Mouse (Mus musculus) fat pad, adult 2 months (tissue): ENCODE results near the gene Rab13.
"Not testable (repeated sequence)": the region's sequence is repeated elsewhere in the genome, so short reads cannot be mapped to it uniquely, and the experiment has no call there.

Source experiments
- DNase-seq: peaks from one replicate; pipeline ENCODE4 v3.0.0-alpha.2; 2011; ENCODE audit warnings: low read depth, low spot score; ENCODE audit errors: extremely low read depth

Gene Rab13

GRCm38 (mm10) chr3:90224331-90224730 is 10.8 kb downstream of the Rab13 start:
- DNase-seq, result no peak

DNA sequence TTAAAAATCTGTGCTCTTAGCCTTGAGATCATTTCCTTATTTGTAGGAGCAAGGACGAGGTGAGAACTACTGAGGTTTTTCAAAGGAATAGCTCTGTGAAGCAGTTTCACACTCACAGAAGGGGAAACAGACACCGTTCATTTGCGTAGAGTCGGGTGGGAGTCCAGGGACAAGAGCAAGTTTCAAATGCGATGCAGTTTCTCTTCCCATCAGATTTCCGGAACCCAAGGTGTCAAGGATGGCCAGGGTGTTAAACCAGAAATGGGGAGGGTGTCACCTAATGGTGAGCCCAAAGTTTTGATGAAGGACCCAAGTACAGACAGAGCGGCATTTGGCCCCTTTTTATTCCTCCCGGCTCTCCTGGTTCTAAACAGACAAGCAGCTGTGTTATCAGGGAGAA is 17.6 kb downstream of the Rab13 start:
- no peak for DNase-seq

DNA sequence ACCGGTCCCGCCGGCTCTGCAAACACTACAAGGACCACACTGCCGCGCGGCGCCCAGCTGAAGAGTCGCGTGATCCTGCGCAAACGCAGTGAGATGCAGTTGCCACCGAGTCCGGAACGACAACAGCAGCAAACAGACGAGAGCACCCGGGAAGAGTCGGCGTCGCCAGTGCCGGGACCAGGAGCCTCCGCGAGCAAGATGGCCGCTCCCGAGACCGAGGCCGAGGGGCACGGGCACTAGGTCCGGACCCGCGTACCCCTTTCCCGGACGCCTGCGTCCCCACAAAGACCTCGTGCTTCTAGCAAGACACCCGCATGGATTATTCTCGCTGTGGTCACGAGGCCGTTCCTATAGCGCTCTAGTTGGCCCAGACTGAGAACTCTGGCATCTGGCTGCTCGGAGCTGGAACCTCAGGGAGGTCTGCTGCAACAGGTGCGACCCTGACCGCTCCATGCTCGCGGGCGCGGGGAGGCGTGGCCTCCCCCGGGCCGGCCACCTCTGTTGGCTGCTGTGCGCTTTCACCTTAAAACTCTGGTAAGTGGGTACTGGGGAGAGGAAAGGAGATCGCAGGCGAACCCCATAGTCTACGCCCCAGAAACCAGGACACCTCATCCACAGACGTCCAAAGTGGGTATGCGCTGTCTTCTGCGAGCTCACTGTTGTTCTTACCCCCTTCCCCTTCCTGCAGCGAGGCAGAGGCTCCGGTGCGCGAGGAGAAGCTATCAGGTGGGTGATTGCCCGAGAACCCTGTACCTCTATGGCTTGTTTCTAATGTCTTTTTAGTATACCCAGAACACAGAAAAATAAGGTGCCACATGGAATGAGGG is 18.2 kb downstream of the Rab13 start, which contains the start of gene Jtb:
Jtb (plus strand) TSS at position 91 of the 827 bp plus-strand sequence.
- peak; percentile 52 for DNase-seq

- no peak for DNase-seq
These were observed 27.8 kb downstream of the Rab13 start for GRCm38 (mm10) chr3:90241251-90241650.

DNA sequence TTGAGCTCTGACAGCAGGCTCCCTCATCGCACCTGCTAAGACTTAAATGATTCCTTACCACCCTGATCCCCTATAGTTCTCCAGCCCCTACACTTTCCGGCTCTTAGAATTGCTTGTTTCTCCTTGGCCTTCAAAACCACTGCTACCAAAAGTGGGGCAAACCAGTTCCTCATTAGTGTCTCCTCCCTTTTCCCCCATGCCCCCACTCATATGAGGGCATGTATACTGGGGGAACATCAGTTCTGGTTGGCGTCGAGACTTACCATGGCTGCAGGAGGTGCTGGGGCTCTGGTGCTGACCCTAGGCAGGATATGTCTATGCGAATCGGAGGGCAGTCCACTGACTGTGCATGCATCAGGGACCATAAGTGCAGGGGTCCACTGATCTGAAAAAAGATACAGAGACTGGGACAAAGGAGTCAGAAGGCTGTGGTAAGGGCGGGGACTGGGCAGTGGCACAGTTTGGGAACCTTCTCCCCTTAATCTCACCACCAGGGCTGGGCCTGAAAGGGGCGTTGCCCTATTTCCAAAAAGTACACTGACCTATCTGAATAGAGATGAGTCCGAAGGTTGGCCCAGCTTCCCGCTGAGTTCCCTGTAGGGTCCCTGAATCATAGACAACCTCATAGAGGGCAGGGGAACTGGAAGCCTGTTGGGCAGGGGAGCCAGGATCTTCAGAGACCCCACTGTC is 28.3 kb downstream of the Rab13 start:
- DNase-seq, result no peak

DNA sequence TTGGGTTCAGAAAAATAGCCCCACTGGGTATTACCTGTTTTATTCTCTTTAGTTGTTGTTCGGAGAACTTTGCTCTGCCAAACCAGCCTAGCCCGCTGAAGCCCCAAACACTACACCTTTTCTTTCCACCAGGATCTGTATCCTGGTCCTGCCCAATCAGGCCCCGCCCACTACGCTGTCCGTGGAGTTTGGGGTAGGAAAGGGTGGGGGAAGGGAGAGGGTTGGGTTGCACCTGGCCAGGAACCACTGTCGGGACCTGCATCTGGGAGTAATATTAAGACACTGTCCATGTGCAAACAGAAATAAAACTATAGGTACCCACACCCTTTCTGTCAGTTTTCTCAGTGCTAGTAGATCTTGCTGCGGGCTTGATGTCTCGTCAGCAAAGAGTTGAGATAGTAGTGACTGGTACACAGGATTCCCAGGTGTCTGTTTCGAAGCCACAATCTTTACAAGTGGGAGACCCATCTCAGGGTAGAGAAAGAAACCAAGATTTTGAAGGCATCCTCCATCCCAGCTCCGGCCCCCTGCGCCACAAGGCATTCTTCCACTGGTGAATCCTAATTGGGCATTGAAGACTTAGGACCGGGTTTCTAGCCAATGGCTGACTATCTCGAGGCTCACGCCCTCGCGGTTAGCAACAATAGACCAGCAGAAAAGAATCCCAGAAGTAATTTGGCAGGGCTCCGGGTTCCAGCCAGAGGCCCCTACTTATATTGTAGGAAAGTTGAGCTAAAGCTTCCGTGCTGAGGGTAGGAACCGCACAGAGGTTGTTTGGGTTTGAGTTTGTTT is 29.7 kb downstream of the Rab13 start, which contains the start of gene Creb3l4:
Creb3l4 (minus strand) TSS at position 529 of the 792 bp plus-strand sequence.
- DNase-seq, result no peak

DNA sequence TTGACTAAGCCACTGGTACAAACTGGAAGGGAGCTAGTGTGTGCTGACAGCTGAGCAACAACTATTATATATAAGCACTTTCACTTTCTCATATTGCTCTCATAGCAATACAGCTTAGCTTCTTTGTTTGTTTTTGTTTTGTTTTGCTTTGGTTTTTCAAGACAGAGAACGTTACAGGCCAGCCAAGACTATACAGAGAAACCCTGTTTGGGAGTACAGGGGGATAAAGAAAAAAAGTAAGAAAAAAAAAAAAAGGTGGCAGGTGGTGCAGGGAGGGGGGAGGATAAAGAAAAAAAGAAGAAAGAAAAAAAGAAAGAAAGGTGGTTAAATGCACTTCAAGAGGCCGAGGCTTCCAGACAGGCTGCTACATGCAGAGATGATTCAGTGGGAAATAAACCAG is 31.9 kb downstream of the Rab13 start:
- DNase-seq, result no peak

DNA sequence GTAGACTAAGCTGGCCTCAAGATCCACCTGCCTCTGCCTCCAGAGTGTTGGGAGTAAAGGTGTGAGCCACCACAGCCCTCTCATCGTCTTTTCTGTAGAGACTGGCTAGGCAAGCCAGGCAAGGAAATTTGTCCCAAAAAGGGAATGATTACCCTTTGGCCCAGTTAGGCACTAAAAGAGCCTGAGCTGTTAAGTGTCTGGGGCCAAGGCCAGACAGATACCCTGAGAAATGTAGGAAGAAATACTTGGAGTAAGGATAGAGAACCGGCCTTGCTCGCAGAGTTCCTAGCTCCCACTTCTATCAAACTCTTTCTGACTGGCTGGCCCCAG is 34.1 kb downstream of the Rab13 start:
- DNase-seq, result peak; percentile 50

DNA sequence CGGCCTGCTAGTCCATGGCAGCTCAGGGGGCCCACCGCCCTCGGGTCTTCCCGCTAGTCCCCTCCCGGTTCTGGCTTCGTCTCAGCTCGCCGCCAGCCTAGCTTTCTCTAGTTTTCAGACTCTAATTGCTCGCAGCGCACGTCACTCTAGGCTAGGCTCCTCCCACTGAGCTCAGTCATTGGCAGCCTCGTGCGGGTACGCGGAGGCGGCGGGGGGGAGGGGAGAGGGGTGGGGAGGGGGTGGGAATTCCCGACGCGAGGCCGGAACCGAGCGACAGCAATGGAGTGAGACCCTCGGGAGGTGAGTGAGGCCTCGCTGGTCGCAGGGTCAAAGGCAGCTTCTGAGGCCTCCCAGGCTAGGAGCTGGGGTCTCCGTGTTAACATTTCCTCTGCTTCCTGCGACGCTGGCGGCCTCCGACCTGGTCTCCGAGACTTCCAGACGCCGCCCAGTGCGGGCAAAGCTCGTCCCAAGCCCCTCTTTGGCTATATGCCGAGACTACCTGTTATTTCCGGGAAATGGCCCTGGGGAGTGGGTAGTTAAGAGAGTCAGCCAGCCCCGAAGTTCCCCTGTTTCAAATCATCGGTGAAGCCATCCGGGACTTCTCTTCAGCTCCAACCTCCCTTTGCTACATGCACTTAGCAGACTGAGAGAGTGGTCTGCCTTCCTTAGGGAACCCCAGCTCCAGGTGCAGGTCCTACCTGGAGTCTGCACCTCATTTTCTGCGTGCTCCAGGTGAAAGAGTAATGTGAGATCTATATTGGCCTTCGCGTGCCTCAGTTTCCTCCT is 34.7 kb downstream of the Rab13 start, which contains the start of gene Slc39a1:
Slc39a1 (plus strand) TSS at position 213 of the 786 bp plus-strand sequence.
- no peak for DNase-seq

DNA sequence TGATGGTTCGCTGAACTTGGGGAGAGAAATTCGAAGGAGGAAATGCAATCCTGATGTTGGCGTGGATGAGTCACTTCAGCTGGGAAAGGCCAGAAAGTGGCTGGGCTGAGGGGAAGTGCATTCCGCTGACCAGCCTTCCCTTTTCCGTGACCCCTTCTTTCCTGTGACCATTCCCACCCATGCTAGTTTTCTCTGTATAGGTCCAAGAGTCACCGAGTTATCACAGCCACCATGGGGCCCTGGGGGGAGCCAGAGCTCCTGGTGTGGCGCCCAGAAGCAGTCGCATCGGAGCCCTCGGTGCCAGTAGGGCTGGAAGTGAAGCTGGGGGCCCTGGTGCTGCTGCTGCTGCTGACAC is 35.2 kb downstream of the Rab13 start:
- DNase-seq, result no peak

GRCm38 (mm10) chr3:90250791-90251190 is 37.3 kb downstream of the Rab13 start:
- peak; percentile 57 for DNase-seq

DNA sequence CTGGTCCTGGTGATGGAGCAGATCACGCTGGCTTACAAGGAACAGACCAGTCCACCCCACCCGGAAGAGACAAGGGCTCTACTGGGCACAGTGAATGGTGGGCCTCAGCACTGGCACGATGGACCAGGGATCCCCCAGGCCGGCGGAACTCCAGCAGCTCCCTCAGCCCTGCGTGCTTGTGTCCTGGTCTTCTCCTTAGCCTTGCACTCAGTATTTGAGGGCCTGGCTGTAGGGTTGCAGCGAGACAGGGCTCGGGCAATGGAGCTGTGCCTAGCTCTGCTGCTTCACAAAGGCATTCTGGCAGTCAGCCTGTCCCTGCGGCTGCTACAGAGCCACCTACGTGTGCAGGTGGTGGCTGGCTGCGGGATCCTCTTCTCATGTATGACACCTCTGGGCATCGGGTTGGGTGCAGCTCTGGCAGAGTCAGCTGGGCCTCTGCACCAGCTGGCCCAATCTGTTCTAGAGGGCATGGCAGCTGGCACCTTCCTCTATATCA is 38.3 kb downstream of the Rab13 start:
- not testable (repeated sequence) for DNase-seq

- DNase-seq, result not testable (repeated sequence)
These were observed 39.2 kb downstream of the Rab13 start for GRCm38 (mm10) chr3:90252659-90253058.

DNA sequence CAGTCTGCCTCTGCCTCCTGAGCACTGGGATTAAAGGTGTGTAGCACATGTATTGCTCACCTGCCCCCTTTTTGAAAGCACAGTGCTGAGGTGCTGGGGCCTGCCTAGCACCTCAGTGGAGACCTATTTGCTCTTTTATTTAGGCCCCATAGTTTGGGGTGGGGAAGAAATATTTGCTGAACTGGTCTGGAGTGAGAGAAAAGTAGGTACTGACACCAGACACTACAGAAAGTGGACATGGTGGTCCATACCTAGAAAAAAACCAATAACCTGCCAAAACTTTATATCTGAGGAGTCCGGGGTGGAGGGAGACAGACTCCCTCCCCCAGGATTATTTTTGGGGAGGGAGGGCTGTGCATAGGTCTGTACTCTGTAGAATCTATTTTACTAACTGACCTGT is 39.7 kb downstream of the Rab13 start:
- DNase-seq, result not testable (repeated sequence)

GRCm38 (mm10) chr3:90253653-90254418 is 40.3 kb downstream of the Rab13 start, which contains the start of gene Crtc2:
TSS of gene Crtc2 (plus strand) at chr3:90254163.
- peak; percentile 83 for DNase-seq

DNA sequence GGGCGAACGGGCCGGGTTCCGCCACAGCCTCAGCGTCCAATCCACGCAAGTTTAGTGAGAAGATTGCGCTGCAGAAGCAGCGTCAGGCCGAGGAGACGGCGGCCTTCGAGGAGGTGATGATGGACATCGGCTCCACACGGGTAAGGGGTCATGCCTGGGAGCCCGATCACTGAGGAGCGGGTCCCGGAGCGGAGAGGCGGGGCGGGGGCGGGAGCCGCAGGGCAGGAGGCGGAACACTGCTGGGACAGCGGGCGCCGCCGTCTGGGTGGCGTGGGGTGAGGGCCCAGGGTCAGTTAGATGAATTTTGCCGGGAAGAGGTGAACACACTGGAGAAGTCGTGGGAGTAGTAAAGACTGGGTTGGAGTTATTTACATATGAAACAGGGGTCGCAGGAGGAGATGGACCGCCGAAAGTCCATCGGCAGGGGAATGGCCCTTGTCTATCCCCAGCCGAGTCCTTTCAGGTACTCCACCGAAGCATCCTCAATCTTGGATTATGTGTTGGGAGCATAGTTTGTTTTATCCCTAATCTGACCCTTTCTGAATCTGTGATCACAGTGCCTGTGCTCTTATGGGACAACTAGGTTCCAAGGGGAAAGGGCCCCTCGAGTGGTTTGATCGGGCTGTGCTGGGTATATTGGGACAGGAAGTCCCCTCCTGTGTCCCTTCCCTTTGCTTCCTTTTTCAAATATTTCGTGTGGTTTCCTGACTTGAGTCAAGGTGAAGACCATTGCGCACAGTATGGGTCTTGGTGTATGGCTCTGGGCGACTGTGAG is 41.1 kb downstream of the Rab13 start:
- DNase-seq, result no peak

- no peak for DNase-seq
These were observed 41.7 kb downstream of the Rab13 start for GRCm38 (mm10) chr3:90255194-90255565.

GRCm38 (mm10) chr3:90255784-90256353 is 42.4 kb downstream of the Rab13 start:
- no peak for DNase-seq
